8 mouse cellular contexts compared by ENCODE assay signal in the genomic region with DNA sequence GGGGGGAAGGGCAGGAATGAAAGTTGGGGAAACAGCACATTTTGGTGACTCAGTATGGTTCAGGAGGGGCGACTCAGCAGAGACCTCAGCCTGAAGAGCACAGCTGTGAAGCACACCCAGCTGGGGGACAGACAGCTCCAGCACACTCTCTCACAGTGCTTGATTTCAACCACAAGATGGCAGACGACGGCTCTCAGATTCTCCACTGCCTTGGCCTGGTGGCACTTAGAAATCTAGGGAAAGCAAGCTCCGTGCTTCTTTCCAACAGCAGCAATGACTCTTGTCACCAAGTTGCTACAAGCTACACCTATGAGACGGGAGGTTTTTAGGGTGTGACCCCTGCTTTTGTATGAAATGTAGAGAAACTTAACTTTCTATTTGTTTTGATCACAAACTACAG.
DNase-seq lines count a peak whose midpoint lies in the region; ATAC-seq and TF ChIP-seq lines count a peak whose summit lies in the region.

No protein-coding gene starts in this region.

- DNase-seq in CD4-positive helper T cell, adult 2 months (ENCODE audit: low read depth, low spot score), result peak; percentile 32
- DNase-seq in embryonic facial prominence, embryonic 14.5 days (ENCODE audit: low spot score), result peak; percentile 89
- peak; percentile 85 for DNase-seq in heart, embryonic 10.5 days (ENCODE audit: low spot score)
- DNase-seq in kidney, adult 9 months, result peak; percentile 70
- peak; percentile 89 for DNase-seq in midbrain, postnatal 0 days (ENCODE audit: low spot score)

- peak; percentile 61 for TF ChIP-seq CTCF in bone marrow, adult 2 months (IDR thresholded peaks at IDR 0.05; ENCODE audit: control insufficient read depth, insufficient read depth, low read length)
- TF ChIP-seq CTCF in midbrain, postnatal 0 days (IDR thresholded peaks at IDR 0.05), result peak; percentile 93

- no peak overlapping the region for H3K27ac ChIP-seq in bone marrow, adult 2 months (ENCODE audit: control insufficient read depth, insufficient read depth, low read depth, low read length, poor library complexity)
- H3K27ac ChIP-seq in embryonic facial prominence, embryonic 14.5 days (replicated peaks; ENCODE audit: low read depth, low read length), result no peak overlapping the region
- H3K27ac ChIP-seq in heart, embryonic 10.5 days, result no peak overlapping the region
- H3K27ac ChIP-seq in limb, embryonic 13.5 days, result no peak overlapping the region
- H3K27ac ChIP-seq in midbrain, postnatal 0 days (ENCODE audit: low read depth, low read length), result no peak overlapping the region
- no peak overlapping the region for H3K27ac ChIP-seq in stomach, embryonic 14.5 days (ENCODE audit: low read length)

- H3K36me3 ChIP-seq in embryonic facial prominence, embryonic 14.5 days (ENCODE audit: control insufficient read depth, insufficient read depth, low read length), result no peaks in the 10 kb centered on the region
- no peaks in the 10 kb centered on the region for H3K36me3 ChIP-seq in heart, embryonic 10.5 days
- H3K36me3 ChIP-seq in limb, embryonic 13.5 days, result no peaks in the 10 kb centered on the region
- no peaks in the 10 kb centered on the region for H3K36me3 ChIP-seq in midbrain, postnatal 0 days (ENCODE audit: insufficient read depth, low read length)
- H3K36me3 ChIP-seq in stomach, embryonic 14.5 days (ENCODE audit: control insufficient read depth, insufficient read depth, low read length), result no peaks in the 10 kb centered on the region

- no peak overlapping the region for H3K4me3 ChIP-seq in bone marrow, adult 2 months (replicated peaks; ENCODE audit: control insufficient read depth, low read depth, low read length)
- no peak overlapping the region for H3K4me3 ChIP-seq in embryonic facial prominence, embryonic 14.5 days (ENCODE audit: low read depth, low read length)
- H3K4me3 ChIP-seq in heart, embryonic 10.5 days, result no peak overlapping the region
- H3K4me3 ChIP-seq in limb, embryonic 13.5 days, result no peak overlapping the region
- H3K4me3 ChIP-seq in midbrain, postnatal 0 days (ENCODE audit: low read depth, low read length), result no peak overlapping the region
- H3K4me3 ChIP-seq in stomach, embryonic 14.5 days (ENCODE audit: low read depth, low read length), result no peak overlapping the region

- 4% methylated on average over 5 of the region's 5 CpGs for WGBS in bone marrow, adult 2 months
- 10% methylated on average over 5 of the region's 5 CpGs for WGBS in embryonic facial prominence, embryonic 14.5 days
- WGBS in heart, embryonic 10.5 days, result 5% methylated on average over 5 of the region's 5 CpGs
- WGBS in limb, embryonic 13.5 days, result 6% methylated on average over 5 of the region's 5 CpGs
- 5% methylated on average over 5 of the region's 5 CpGs for WGBS in midbrain, postnatal 0 days
- WGBS in stomach, embryonic 14.5 days, result under 1% methylated on average over 5 of the region's 5 CpGs

- no peak overlapping the region for H3K9ac ChIP-seq in embryonic facial prominence, embryonic 14.5 days (ENCODE audit: low read depth, low read length)
- no peak overlapping the region for H3K9ac ChIP-seq in limb, embryonic 13.5 days
- H3K9ac ChIP-seq in midbrain, postnatal 0 days (replicated peaks; ENCODE audit: low read length, poor library complexity, severe bottlenecking), result no peak overlapping the region
- no peak overlapping the region for H3K9ac ChIP-seq in stomach, embryonic 14.5 days (replicated peaks; ENCODE audit: low read depth, low read length)

- no peaks in the 10 kb centered on the region; the same call in 1 of the 2 replicates for H3K4me1 ChIP-seq in bone marrow, adult 2 months (ENCODE audit: control insufficient read depth, insufficient read depth, low read length)
- no peaks in the 10 kb centered on the region for H3K4me1 ChIP-seq in embryonic facial prominence, embryonic 14.5 days (ENCODE audit: control insufficient read depth, insufficient read depth, low read length)
- H3K4me1 ChIP-seq in heart, embryonic 10.5 days, result no peaks in the 10 kb centered on the region
- peaks cover 23% of the 10 kb centered on the region for H3K4me1 ChIP-seq in limb, embryonic 13.5 days
- H3K4me1 ChIP-seq in midbrain, postnatal 0 days (ENCODE audit: insufficient read depth, low read length), result no peaks in the 10 kb centered on the region
- H3K4me1 ChIP-seq in stomach, embryonic 14.5 days (ENCODE audit: control insufficient read depth, insufficient read depth, low read length), result no peaks in the 10 kb centered on the region

- no peak overlapping the region for H3K4me2 ChIP-seq in embryonic facial prominence, embryonic 14.5 days (ENCODE audit: low read depth, low read length)
- no peak overlapping the region for H3K4me2 ChIP-seq in limb, embryonic 13.5 days (replicated peaks)
- H3K4me2 ChIP-seq in midbrain, postnatal 0 days (ENCODE audit: low read depth, low read length, poor library complexity, severe bottlenecking), result no peak overlapping the region
- H3K4me2 ChIP-seq in stomach, embryonic 14.5 days (replicated peaks; ENCODE audit: low read depth, low read length), result no peak overlapping the region

- no peak for TF ChIP-seq POLR2A in bone marrow, adult 2 months (IDR thresholded peaks at IDR 0.05; ENCODE audit: borderline replicate concordance, control insufficient read depth, low read depth, low read length)

- H3K9me3 ChIP-seq in embryonic facial prominence, embryonic 14.5 days (ENCODE audit: control insufficient read depth, low read length), result no peaks in the 10 kb centered on the region
- H3K9me3 ChIP-seq in heart, embryonic 10.5 days, result no peaks in the 10 kb centered on the region
- H3K9me3 ChIP-seq in limb, embryonic 13.5 days, result no peaks in the 10 kb centered on the region
- H3K9me3 ChIP-seq in midbrain, postnatal 0 days (ENCODE audit: low read length), result no peaks in the 10 kb centered on the region
- no peaks in the 10 kb centered on the region for H3K9me3 ChIP-seq in stomach, embryonic 14.5 days (ENCODE audit: control insufficient read depth, low read depth, low read length)

- ATAC-seq in embryonic facial prominence, embryonic 14.5 days (ENCODE audit: low read depth), result peak; percentile 93
- ATAC-seq in limb, embryonic 13.5 days (ENCODE audit: low FRiP score, low read depth), result peak; percentile 88
- ATAC-seq in midbrain, postnatal 0 days (ENCODE audit: low FRiP score), result peak; percentile 87
- peak; percentile 90 for ATAC-seq in stomach, embryonic 14.5 days (ENCODE audit: insufficient number of reproducible peaks, insufficient read depth, low FRiP score, low read depth)

- H3K27me3 ChIP-seq in embryonic facial prominence, embryonic 14.5 days (replicated peaks; ENCODE audit: control insufficient read depth, insufficient read depth, low read length), result no peaks in the 10 kb centered on the region
- no peaks in the 10 kb centered on the region for H3K27me3 ChIP-seq in heart, embryonic 10.5 days (ENCODE audit: insufficient read depth, poor library complexity, severe bottlenecking)
- H3K27me3 ChIP-seq in limb, embryonic 13.5 days, result 0 out of 2 replicates have a peak, but pooled peaks cover 3% of the 10 kb centered on the region
- H3K27me3 ChIP-seq in midbrain, postnatal 0 days (ENCODE audit: insufficient read depth, low read length), result no peaks in the 10 kb centered on the region
- H3K27me3 ChIP-seq in stomach, embryonic 14.5 days (ENCODE audit: control insufficient read depth, insufficient read depth, low read length), result no peaks in the 10 kb centered on the region

Comparison
In these comparisons a context has a peak if more than half of its experiments do, and no peak if none do; other contexts are left out.
1. DNase-seq: peak in every context shown above with its lines; median percentile 89 in embryonic facial prominence, embryonic 14.5 days; 89 in midbrain, postnatal 0 days; 85 in heart, embryonic 10.5 days; 70 in kidney, adult 9 months; 32 in CD4-positive helper T cell, adult 2 months.